Mouse (Mus musculus) adrenal gland, postnatal 10 days (tissue): ENCODE measurements around the gene Kmt2d. TPM values are rescaled to one million over a fixed set of nuclear protein-coding genes. Genes with fewer than 3 reads are reported as not detected.
"Not testable (repeated sequence)": the region's sequence is repeated elsewhere in the genome, so short reads cannot be mapped to it uniquely, and the experiment has no call there.

Source experiments
- DNase-seq: peaks from one replicate; pipeline ENCODE4 v3.0.0; 2021; ENCODE audit warnings: mixed read lengths
- long read RNA-seq, 2 experiments: library from polyadenylated mRNA; stranded (forward); transcript quantifications; one replicate each; pipeline ENCODE4 v2.0.0; 2021
- total RNA-seq, 2 experiments: library from RNA; stranded (reverse); gene quantifications; 2 replicates each; pipeline ENCODE4 v1.2.3; 2021

Kmt2d gene
- total RNA-seq: 10 to 100 TPM; 47.5 to 64.2 TPM
- long read RNA-seq, experiment 1, partial matches to known transcripts: 0 of 1 reads
- long read RNA-seq, experiment 1, other reads (novel, unspliced or antisense): 1 of 1 reads
- long read RNA-seq, experiment 2, partial matches to known transcripts: 0 of 7 reads
- long read RNA-seq, experiment 2, other reads (novel, unspliced or antisense): 7 of 7 reads

DNA sequence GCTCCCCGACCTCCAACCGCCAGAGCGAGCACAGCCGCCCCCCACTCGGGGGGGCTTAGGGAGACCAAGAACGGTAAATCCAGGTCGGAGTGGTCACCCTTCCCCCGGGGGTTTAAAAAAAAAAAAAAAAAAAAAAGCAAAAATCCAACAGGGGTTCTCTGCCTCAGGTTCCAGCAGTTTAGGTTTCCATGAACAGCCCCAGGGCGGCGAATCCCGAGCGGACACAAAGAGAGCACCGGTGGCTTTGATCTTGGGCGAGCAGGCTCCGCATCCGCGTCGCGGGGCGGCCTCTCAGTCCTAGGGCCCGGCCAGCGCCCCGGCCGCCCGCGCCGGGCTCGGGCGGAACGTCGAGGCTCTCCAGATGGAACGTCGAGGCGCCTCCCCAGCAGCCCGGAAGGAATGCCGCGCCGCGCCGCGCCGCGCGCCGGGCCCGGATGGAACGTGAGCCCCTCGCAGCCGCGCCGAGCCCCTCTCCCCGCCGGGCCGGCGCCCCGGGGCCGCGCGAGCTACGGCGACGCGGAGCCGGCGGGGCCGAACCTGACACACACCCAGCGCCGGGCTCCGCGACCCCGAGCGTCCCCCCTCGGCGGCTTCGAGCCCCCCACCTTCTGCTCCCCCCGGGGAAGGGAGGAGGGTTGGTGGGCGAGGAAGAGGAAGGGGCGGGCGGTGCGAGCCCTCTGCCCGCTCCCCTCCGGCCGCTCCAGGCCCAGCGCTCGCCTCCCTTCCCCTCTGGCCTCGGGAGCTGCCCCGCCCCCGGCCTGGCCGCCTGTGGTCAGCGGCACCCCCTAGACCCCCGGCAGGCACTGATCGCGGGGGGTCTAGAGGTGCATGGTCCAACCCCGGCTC is at the start of gene Kmt2d:
Gene Kmt2d, minus strand, starts transcription at position 135 of the 846 bp plus-strand sequence.
- DNase-seq: peak; percentile 61

DNA sequence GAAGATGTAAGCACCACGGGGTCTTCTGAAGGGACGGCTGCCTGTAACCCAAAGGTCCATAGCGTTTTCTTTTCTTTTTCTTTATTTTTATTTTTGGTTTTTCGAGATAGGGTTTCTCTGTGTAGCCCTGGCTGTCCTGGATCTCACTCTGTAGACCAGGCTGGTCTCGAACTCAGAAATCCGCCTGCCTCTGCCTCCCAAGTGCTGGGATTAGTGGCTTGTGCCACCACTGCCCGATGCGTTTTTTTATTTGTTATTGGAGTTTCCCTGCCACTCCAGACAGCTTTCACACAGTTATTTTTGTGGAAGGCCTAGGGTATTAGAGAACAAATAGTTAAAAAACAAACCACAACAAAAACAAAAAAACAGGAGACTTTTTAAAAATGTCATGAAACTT is 47.5 kb upstream of the Kmt2d start:
- not testable (repeated sequence) for DNase-seq

DNA sequence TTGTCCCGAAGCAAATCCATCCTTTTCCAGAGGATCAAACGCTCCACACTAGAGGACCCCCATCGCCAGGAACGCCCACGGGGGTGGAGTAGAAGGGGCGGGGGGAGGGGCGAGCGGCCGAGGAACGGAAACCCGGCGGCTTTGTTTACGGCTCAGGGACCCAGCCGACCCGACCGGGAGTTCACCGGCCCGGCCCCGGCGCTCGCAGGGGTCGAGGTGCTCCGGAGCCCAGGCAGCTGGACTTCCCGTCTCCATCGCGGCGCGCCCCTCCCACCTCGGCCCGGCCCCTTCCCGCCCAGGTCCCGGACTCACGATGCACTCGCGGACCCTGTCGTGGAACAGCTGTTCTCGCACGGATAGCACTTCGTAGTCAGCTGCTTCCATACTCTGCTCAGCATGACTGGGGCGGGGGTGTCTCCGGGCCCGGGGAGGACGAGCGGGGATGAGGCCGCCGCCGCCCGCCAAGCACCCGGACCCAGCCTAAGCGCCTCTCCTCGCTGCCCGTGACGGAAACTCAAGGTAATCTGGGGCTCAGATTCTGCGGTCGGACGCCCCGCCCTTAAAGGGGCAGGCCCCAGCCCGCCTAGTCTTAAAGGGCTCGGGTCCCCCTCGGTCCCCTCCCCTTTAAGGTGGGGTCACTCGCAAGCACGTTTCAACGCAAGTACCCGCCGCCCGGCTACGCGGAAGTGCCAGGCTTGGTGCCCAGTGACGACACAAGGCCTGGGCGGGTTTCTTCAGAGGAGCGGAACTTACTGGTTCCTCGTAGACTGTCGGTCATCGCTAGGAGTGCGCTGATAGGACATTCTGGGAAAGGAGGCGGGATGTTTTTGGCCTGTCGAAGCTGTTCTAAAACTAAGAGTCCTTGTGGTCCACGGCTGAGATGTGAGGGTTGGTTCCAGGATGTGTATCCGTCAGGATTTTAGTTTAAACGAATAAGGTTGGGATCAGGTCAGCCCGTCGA is 46.8 kb upstream of the Kmt2d start, which contains the start of gene Lmbr1l:
Gene Lmbr1l, minus strand, starts transcription at position 694 of the 961 bp plus-strand sequence.
- DNase-seq: peak; percentile 99

DNA sequence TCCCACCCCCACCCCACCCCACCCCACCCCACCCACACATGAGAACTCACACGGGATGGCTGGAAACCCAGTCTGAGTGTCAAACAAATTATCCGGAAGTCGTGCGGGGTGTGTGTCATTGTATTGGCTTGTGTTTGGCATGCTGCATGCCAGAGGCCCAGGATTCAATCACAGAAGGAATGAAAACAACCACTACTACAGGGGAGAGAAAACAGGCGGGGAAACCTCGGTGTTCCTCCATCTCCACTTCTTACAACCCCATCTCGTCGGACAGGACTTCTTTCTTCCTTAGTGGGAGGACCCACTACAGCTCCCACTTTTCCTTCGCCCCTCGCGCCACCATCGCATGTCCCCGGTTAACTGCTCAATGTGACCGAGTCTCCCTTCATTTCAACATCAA is 46.1 kb upstream of the Kmt2d start:
- peak; percentile 44 for DNase-seq

DNA sequence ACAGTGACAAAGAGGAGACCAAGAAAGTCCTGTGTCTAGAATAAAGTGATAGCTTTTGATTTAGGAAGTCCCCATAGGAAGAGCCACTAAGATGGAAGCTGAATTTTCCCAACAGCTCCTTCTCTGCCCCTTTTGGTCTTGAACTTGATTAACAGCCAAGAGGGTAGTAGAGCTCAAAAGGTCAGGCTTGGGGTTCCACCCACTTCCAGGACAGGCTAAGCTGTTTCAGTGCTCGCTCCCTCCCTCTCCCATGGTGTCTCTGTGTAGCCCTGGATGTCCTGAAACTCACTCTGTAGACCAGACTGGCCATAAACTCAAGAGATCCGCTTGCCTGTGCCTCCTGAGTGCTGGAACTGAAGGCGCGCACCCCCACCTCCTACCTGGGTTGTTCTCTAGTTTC is 45.0 kb upstream of the Kmt2d start:
- DNase-seq: no peak

DNA sequence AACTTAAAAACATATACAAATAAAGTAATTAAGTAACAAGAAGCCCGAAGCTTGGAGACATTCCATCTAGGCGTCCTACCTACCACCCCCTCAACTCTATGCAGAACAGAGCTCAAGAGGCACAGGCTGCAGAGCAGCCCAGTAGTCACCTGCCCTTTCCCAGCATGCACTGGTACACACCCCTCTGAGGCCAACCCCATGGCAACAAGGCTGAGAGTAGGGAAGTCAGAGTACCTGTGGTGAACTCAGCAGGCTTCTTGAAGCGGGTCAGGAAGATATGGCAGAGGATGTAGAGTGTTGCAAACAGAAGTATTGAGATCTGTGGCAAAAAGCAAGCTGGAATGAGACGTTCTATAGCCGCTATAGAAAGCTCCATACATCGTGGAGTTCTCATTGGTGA is 43.9 kb upstream of the Kmt2d start:
- no peak for DNase-seq

DNA sequence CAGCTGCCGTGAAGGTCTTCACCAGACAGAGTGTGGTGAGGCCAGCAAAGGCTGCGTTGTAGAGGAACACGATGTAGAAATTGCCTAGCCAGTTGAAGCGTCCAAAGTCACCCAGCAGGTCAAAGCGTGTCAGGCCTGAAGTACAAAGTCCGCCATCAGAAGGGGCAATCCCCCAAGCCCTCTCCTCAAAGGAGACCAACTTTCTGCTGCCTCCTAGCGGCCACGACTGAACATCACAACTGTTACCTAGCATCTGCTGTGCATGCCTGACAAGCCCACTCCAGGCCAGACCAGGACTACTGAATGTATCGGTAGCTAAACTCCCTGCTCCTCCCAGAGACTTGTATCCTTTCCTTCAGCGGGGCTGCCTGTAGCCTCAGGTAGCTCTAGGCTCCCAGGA is 33.7 kb upstream of the Kmt2d start:
- peak; percentile 36 for DNase-seq

DNA sequence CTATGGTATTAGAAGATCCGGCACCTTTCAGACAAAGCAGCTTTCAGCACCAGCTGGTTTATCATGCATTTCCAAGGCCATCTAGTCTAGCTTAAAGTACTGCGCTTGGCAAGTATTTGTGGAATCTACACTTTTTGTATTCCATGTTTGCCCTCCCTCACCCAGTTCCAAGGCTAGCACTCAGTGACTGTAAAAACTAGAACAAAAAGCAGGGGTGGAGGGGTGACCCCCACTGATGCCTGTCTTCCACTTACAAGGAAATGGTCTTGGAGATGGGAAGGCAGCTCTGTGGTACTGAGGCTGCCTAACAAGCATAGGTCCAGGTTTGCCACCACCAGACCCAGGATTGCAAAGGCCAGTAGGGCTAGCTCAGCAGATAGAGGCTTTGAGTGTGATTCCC is 31.6 kb upstream of the Kmt2d start:
- DNase-seq: no peak

DNA sequence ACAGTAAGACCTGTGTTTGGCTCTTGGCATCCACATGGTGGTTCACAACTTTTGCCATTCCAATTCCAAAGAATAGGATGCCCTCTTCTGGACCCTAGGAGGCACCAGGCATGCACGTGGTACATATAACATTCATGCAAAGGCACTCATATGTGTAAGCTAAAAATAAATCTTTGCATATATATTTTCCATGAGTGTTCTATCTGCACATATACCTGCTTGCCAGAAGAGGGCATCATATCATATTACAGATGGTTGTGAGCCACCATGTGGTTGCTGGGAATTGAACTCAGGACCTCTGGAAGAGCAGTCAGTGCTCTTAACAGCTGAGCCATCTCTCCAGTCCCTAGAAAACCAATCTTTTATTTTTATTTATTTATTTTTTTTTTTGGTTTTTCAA is 30.5 kb upstream of the Kmt2d start:
- no peak for DNase-seq

DNA sequence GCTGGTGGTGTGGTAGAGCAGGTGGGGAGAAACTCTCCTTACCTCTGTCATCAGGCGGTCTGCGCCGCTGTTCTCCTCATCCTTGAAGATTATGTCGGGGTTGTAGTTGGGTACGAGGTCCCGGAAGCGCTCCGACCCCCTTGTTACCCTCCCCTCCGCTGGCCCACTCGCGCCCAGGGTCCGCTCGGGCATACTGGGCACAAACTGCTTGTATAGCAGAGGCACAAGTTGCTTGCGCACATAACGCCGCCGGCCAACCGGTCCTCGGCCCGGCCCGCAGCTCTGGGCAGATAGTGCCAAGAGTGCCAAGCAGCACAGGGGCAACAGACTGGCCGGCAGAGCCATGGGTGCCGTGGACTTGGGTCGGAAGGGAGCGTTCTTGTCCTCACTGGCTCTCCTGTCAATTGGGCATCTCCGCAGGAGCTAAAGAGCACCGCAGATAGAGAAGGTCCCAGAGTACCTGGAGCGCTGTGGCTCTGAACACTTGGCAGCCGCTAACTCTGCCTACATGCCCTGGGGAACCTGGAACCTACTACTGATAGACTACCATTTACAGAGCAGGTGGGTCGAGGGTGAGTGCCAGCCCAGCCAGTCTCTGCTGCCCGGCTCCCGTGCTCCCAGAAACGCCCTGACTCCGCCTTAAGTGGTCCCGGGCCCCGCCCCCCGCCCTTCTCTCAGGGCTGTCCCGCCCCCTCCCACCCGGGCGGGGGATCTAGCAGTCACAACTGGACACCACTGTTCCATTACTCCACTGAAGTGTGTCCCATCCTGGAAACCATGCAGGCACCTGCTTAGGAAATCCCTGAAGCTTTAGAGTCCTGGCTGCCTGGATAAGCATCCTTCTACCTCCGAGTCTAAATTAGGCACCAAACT is 27.2 kb upstream of the Kmt2d start, which contains the start of gene Dhh:
Gene Dhh, minus strand, starts transcription at position 613 of the 873 bp plus-strand sequence.
- DNase-seq: peak; percentile 45

DNA sequence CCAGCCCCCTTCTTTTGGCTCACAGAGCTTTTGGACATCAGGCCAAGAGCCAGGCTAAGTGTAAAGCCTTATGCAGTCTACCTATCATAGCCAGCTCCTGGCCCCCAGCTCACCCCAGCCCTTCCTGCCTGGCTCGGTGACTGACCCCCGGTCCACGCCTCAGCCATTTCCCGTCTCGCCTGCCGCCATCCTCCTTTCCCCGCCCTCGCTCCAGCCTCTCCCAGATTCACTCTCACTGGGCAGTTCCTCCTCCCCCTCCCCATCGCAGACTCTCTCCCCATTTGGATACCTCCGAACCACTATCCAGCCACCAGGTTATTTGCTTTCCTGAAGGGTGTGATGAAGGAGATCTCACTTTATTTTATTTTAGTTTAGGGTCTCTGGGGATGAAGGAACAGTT is 26.5 kb upstream of the Kmt2d start:
- peak; percentile 37 for DNase-seq

DNA sequence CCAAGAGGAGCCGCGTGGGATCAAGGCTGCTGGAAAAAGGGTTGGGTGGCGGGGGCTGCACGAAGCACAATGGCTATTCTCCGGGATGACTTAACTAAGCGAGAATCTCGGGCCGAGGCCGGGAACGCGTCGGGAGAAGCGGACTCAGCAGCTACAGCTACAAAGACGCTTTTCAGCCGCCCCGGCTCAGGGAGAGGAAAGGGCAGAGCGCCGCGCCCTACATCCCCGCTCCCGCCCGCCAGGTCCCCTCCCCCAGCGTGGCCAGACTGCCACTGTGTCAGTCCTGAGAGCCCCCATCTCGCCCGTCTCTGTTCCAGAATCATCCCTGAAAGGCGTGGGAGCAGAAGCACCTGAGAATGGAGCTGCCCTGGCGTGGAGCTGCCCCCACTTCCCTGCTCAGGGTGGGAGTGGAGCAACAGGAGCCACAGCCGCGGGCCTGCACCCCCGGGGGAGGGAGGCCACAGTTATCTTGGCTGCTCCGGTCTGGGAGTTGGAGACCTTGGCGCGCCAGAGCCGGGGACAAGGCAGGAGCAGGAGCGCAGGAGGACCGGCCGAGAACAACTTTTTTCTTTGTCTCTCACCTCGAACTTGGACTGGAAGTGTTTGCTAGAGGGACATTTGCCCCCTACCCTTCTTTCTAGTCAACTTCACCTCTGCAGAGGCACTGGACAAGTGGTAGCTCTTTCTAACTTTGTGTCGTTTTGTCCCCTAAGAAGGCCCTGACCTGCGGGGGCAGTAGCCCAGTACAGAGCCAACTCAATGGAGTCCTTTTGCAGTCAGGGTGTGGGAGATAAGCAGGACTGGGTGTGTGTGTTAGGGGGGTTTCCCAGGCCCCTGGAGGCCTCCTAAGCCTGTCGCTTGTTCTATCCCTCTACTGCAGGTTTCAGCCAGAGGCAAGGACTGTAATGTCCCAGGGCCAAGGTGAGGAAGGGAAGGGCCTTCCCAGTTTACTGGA is 24.9 kb upstream of the Kmt2d start:
- DNase-seq: peak; percentile 74

DNA sequence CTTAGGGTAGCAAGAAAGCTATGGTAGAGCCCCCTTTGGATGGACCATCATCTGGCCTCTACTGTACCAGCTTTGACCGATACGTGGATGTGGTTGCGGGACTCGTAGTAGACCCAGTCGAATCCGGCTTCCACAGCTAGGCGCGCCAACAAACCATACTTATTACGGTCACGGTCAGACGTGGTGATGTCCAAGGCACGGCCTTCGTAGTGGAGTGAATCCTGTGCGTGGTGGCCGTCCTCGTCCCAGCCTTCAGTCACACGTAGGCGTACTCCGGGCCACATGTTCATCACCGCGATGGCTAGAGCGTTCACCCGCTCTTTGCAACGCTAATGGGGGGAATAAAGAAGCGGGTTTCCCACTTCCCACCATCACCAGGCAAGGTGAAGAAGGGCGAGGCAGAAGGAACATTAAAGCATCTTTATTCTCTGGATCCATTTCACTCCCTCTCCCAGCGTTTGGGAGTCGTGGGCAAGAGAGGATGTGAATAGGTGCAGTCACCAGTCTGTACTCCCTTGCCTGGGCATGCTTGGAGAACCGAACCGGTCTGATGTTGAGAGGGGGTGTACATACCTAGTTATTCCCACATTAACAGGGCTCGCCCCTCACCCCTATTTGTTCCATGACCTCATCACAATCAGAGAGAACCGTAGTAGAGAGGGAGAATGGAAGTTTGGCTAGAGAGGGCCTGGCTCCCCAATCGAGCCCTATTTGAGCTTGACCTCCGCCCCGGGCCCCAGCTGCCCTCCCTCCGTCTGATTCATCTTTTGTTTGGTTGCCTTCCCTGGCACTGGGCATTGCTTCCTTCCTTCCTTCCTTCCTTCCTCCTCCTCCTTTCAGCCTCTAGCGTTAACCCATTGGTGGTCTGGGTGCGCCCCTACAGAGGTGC is 24.0 kb upstream of the Kmt2d start:
- peak; percentile 35 for DNase-seq

DNA sequence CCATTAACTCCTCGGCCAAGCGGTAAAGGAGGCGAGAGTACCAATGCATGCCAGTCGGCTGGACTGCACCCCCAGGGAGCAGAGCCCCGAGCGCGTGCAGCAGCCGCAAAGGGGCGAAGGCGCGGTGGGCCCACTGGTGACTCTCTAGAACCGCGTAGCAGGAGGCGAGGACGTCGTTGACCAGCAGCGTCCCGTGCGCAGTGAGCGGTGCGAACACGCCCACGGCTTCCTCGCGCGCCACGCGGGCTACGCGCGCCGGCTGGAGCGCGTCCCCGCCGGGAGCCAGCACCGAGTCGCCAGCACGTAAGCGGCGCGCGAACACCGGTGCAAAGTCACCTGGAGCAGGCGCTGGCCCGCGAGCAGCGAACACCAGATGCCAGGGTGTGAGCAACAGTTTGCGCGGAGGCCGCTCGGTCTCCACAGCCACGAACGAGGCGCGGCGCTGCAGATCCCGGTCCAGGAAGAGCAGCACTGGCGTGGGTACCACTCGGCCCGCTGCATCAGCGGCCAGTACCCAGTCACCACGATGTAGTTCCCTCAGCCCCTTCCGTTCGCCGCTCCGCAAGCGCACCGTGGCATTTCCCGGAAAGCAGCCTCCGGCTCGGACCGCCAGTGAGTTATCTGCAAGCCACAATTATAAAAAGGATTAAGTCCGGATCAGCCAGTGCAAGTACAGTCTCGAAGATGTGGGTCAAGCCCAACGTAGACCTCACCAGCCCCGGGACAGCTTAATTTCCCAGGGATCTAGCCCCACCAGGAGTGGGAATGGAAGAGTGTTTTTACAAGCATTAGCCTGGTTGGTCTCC is 23.1 kb upstream of the Kmt2d start, which contains the start of gene Rhebl1:
Gene Rhebl1, minus strand, starts transcription at position 601 of the 806 bp plus-strand sequence.
- DNase-seq: peak; percentile 56

DNA sequence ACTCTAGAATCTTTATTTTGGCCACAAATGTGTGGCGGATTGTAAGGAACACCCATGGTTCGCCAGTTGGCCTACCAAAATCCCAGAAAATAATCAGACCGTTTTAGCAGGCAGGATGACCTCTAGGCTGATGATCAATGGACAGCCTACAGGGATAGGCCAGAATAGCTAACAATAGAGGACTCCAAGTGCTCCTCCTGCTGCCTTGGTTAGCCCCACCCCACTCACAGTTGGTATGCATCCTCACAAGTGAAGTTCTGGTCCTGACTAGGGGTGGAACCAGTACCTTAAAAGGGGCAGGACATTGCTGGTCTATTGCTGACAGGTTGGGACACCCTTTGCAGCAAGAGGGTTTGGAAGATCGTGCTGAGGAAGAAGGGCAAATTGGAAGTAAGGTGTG is 22.0 kb upstream of the Kmt2d start:
- no peak for DNase-seq

DNA sequence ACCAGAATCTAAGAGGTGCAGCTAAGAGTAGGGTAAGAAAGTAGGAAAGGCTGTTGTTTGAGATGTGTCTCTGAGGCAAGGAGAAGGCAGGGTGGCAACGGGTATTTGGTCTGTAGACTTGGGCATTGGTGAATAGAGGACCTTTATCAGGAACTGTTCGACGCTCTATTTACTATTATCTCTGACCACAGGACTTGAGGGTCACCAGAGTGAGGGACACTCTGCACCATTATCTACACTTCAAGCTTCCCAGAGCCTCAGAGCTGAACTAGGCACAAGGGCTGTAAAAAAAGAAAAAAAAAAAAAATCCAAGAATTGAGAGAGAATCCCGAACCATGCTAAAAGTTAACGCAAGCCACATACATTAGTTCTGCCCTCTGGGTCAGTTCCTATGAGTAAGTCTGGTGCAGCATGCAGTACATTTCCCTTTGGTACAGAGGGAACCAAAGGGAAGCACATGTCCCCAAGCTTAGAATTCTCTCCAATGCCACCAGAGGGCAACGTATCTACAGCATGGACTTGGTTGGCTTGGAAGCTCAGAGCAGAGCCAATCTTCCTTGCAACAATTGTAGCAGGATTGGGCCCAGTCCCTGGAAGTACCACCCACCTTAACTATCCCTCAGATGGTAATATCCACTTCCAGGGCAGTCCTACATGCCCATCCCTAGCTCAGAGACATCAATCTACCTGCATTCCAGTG is 21.1 kb upstream of the Kmt2d start:
- DNase-seq: peak; percentile 71

DNA sequence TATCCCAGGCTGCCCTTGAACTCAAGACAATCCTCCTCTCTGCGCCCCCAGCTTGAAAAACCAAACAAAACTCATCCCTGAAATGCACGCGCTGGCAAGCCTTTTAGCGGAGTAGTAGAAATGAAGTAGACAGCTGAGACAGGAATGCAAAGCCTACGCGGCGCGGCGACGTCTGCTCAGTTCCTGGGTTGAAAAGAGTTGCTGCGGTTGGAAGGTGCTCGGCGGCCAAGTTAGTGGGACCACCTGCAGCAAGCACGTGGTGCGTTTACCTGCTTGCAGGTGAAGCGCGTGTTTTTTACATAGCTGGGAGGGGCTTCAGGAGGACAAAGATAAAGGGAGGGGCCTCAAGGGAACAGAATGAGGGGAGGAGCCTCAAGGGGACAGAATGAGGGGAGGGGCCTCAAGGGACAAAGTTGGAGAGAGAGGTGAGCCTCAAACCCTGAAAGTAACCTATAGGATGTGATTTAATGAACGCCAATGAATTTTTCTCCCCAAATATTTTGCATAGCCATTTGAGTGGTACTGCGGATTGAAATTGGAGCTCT is 20.3 kb upstream of the Kmt2d start:
- no peak for DNase-seq
